Mouse (Mus musculus): ENCODE data around the gene Frem1.

Gene Frem1

GRCm38 (mm10) chr4:83051634-83052577 is at the start of gene Frem1:
Frem1 (minus strand) TSS chr4:83052339.
- peak in 1 of 2 experiments; percentile 15 for DNase-seq (ENCODE audit: low spot score in 2 of 2)

GRCm38 (mm10) chr4:83099025-83099424 is 46.9 kb upstream of the Frem1 start:
- DNase-seq (ENCODE audit: low spot score in 2 of 2) = no peak

DNA sequence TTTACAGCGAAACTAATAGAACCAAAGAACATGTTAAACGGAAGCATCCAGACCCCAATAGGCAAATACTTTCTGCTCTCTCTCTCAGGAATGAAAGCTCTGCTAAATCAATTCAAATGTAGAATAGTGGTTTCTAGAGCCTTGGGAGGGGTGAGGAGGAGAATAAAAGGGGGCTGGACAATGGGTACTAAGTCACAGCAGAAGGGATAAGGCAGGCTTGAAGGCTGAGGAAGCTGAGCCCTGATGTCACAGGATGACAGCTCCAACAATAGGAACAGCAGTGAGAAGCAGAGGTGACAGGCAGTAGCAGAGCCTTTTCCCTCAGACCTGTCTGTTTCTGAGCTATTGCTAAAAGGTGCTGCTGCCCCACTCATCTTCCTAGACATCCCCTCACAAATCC is 41.8 kb upstream of the Frem1 start:
- DNase-seq (ENCODE audit: low spot score in 2 of 2) = no peak

GRCm38 (mm10) chr4:83090691-83091448 is 38.7 kb upstream of the Frem1 start:
- peak in 1 of 2 experiments; percentile 47 for DNase-seq (ENCODE audit: low spot score in 2 of 2)

DNA sequence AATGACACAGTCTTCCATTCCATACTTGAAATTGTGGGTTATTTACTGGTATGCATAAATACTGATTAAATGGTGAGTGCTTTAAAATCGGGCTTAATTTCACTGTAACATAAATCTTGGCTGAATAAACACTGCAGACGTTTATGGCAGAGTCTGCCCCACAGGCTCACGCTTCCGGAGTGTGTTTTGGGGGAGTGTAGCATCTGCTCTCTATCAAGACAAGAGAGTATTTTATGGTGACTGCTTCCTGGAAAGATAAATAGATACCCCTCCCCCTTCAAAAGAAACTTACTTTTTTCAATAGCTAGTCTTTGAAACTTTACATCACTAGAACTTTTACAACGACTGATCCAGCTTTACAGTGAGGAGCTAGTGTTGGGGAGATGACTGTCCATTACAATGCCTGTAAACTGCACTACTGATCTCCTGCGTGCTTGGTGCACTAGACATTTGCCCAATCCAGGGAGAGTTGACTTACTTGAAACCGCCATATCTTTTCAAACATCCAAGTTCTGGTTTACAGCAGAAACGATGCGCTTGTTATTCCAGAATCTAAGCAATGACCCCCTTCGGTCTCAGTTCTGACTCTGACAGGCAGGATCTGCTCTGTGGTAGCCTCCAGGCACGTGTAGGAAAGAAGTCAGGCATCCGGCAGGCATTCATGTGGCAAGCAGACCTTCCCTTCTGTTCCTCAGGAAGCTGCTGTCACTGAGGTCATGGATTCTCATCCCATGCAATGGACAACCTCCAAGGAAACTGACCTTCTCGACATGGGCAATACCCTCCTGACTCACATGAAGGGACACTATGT is 28.4 kb upstream of the Frem1 start:
- no peak for DNase-seq (ENCODE audit: low spot score in 2 of 2)

DNA sequence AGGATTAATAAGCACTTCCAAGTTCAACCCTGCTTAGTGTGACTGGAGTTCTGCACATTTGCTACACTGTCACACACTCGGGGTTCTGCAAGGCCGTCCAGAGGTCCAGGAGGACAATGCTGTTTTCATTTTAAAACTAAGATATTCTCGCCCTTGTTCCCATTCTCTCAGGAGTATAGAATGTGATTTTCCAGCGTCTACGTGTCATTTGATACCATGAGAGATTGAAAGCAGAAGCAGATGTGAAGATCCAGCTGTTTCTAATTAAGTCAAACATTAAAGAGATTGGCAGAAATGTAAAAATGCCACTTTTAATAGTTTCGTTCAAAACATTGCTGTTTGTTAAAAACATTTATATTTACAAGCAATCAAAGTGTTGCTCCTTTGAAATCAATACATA is 12.1 kb upstream of the Frem1 start:
- DNase-seq (ENCODE audit: low spot score in 2 of 2) = no peak

DNA sequence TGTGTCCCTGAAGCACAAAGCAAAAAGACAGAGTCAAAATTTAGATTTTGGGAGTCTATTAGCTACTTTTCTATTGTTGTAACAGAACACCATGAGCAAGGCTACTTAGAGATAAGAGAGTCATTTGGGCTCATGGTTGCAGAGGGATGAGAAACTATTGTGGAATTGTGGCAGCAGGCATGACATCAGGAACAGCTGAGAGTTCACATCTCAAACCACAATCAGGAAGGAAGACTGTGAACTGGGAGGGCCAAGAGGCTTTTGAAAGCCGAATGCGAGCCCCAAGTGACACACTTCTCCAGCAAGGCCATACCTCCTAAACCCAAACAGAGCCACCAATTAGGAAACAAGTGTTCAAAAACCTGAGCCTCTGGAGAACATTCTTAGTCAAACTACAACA is 9.4 kb upstream of the Frem1 start:
- no peak for DNase-seq (ENCODE audit: low spot score in 2 of 2)

DNA sequence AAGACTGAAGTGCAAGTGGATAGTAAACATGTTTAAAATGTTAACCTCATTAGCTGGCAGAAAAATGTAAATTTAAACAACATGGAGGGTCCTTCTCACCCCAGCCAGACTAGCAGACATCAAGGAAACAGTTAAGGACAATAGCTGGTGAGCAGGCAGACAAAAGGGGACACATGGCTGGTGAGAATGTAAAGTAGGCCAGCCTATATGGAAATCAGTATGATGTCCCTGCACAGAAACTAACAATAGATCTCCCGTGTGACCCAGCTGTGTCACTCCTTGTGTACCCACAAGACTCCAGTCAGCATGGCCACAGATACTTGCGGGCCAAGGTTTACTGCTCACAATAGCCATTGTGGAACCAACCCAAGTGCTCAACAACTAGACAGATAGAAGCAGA is 6.5 kb upstream of the Frem1 start:
- DNase-seq (ENCODE audit: low spot score in 2 of 2) = no peak

DNA sequence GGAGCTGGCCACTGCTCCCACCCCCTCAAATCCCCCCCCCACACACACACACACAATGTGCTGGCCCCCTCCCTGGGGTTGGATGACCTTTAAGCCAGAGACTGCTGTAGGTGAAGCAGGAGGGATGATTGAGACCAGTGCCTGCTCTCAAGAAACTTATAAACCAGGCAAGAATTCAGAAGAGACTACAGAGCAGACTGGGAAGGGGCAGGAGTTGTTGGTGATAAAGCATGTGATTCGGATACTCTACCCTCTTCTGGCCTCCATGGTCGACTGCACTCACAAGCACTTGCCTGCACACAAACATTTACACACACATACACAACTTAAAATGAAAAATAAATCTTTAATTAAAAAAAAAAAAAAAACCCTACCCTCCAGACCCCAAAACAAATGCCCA is 6.0 kb upstream of the Frem1 start:
- no peak for DNase-seq (ENCODE audit: low spot score in 2 of 2)

DNA sequence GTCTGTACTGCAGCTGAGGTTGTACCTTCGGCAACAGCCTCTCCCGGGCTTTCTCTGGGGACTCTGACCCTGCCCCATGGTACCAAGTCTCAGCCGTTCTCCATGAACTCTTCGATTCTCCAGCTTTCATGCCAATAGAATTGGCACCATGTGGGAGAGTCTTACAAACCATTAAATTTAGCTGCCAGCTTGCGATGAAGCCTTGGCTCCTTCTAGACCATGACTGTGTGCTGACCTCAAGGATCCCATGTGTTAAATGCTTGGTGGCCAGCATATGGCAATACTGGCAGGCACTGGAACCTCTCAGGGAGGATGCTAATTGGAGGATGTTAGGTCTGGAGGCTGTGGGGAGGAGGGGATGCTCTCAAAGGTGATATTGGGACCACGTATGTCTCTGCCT is 4.4 kb upstream of the Frem1 start:
- peak in 1 of 2 experiments; percentile 20 for DNase-seq (ENCODE audit: low spot score in 2 of 2)

DNA sequence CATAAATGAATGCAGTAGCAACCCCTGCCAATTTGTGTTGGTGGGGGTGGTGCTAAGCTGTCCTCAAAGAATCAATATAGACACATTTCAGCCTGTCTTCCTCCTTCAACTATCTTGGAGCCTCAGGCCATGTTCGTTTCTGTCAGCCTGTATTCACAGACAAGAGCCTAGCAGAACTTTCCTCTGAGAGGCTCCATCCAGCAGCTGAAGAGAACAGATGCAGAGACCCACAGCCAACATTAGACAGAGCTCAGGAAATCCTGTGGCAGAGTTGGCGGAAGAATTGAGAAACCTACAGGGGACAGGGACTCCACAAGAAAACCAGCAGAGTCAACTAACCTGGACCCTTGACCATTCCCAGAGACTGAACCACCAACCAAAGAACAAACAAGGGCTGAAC is 3.3 kb upstream of the Frem1 start:
- no peak for DNase-seq (ENCODE audit: low spot score in 2 of 2)

DNA sequence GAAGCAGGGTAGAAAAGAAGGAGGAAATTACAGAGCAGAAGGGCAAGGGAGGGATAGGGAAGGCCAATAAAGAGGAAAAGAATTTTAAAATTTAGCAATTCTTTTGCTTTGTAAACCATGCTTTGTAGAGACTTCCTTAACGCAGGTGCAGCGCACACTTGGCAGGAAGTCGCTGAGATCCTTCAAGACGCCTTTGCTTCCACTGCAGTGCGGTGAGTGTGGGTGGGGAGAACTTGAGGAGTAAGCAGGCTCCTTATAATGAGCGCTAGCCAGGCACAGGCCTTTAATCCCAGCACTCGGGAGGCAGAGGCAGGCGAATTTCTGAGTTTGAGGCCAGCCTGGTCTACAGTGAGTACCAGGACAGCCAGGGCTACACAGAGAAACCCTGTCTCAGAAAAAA is 1.1 kb upstream of the Frem1 start:
- DNase-seq (ENCODE audit: low spot score in 2 of 2) = no peak

GRCm38 (mm10) chr4:83051176-83051575 is 963 bp downstream of the Frem1 start:
- no peak for DNase-seq (ENCODE audit: low spot score in 2 of 2)

GRCm38 (mm10) chr4:83050151-83050796 is 1.9 kb downstream of the Frem1 start:
- DNase-seq (ENCODE audit: low spot score in 2 of 2) = no peak

DNA sequence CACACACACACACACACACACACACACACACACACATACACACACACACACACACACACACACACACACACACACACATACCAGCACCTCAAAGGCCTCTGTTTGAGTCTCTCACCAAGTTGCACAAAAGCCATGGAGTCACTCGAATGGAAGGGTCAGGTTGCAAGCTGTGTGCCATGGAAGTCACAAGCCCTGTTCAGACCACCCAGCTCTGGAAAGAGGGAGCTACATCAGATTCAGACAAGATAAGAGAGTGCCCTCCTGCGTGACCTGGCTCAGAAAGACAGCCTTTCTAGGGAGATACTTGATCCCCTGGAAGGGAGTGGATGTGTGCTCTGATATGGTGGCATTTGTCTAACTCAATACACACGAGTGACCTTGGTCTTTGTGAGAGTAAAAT is 2.9 kb downstream of the Frem1 start:
- DNase-seq (ENCODE audit: low spot score in 2 of 2) = no peak

GRCm38 (mm10) chr4:83048561-83048960 is 3.6 kb downstream of the Frem1 start:
- no peak for DNase-seq (ENCODE audit: low spot score in 2 of 2)

DNA sequence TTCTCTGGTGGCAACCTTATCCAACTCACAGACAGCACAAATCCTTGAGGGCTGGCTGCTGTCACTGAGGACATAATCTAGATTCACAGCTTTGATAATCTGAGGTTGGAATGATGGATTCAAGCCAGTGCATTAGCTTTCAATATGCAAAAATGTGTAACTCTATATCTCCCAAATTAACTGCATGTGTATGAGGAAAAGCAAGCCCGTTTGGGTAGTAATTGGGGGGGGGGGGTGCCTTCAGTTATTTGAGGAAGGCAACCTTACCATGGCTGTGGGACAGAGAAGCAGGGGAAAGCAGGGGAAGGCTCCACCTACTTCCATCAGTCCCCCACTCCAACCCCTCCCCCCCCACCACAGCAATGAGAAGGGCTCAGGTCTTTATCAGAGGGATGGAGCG is 5.3 kb downstream of the Frem1 start:
- DNase-seq (ENCODE audit: low spot score in 2 of 2) = no peak

GRCm38 (mm10) chr4:83046069-83046468 is 6.1 kb downstream of the Frem1 start:
- no peak for DNase-seq (ENCODE audit: low spot score in 2 of 2)

DNA sequence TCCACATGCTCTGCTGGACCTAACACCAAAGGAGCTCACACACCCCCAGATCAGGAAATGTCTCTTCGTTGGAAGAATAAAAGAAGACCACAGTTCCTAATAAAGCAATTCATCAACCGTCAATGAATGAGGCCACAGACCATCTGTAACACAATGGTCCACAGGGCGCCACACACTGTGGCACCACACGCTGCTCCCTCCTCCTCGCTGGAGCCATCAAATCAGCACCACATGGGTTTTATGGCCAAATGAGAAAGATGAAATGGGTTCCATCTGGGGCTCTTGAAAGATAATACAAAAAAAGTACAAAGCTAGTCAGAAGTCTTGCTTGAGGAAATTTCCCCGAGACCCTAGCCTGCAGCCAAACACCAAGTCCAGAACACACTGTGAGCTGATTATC is 6.9 kb downstream of the Frem1 start:
- no peak for DNase-seq (ENCODE audit: low spot score in 2 of 2)

DNA sequence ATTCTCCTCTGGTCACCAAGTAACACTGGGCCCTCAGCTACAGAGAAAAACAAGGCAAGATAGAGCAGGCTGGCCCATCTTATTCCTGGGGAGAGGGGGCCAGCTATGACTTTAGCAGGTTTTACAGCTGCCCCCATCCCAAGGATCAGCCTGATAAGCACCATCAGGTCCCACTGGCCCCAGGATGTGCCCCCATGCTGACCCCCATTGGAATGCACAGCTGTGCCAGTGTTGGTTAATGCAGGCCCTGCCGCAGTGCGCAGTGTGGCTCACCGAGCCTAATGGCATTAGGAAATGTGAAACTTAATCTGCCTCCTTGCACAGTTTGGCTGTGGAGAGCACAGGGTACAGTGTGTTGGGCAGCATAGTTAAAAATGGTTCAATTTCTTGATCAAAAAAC is 11.4 kb downstream of the Frem1 start:
- no peak for DNase-seq (ENCODE audit: low spot score in 2 of 2)

DNA sequence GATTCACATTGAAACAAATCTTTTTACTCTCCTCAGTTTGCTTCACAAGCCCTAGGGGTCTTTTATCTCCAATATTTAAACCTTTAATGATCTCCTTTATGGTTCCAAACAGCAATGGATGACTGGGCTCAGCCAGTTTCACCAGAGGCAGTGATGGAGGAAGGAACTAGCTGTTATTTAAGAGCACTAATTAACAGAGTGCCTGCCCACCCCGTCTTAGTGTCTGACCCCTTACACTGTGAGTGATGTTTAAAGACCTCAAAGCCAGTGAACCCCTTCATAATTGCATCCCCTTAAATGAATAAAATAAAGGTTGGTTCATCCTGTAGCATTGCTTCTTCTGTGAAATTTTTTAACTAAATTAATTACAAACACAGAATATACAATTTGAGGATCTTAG is 19.4 kb downstream of the Frem1 start:
- no peak for DNase-seq (ENCODE audit: low spot score in 2 of 2)

DNA sequence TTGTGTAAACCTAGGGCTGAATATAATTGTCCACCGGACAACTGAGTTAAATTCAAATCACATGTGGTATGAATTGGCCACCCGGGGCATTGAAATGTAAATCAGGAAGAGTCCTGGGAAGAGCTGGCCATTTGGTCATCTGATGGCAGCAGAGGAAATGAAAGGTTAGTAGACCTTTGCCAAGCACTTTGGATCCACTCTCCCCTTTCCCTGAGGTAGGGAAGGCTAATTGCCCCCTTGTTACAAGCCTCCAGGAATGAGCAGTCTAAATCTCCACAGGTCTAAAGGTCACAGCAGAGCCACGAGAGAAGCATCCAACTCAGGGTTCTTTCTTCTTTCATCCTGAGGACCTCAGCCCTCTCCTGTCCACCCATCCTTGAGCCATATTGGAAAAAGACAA is 20.5 kb downstream of the Frem1 start:
- no peak for DNase-seq (ENCODE audit: low spot score in 2 of 2)
